Mouse (Mus musculus): ENCODE data around the gene Nol9.

The Nol9 gene

GRCm38 (mm10) chr4:152062390-152063110 is 23.4 kb downstream of the Nol9 start:
- no peak for DNase-seq (ENCODE audit: low spot score)

- DNase-seq (ENCODE audit: low spot score): no peak
Measured at GRCm38 (mm10) chr4:152067280-152067679, 28.2 kb downstream of the Nol9 start.

GRCm38 (mm10) chr4:152068166-152068724 is 29.1 kb downstream of the Nol9 start:
- DNase-seq (ENCODE audit: low spot score): no peak

GRCm38 (mm10) chr4:152069245-152069644 is 30.1 kb downstream of the Nol9 start:
- DNase-seq (ENCODE audit: low spot score): no peak

- DNase-seq (ENCODE audit: low spot score): no peak
Measured at GRCm38 (mm10) chr4:152070494-152071396, 31.6 kb downstream of the Nol9 start.

GRCm38 (mm10) chr4:152072121-152072601 is 33.0 kb downstream of the Nol9 start, which contains the start of gene Plekhg5:
Gene Plekhg5 (plus strand): TSS chr4:152072498.
- DNase-seq (ENCODE audit: low spot score): peak; percentile 60

- no peak for DNase-seq (ENCODE audit: low spot score)
Measured at GRCm38 (mm10) chr4:152072655-152073054, 33.5 kb downstream of the Nol9 start.

GRCm38 (mm10) chr4:152073715-152074114 is 34.6 kb downstream of the Nol9 start:
- no peak for DNase-seq (ENCODE audit: low spot score)

- DNase-seq (ENCODE audit: low spot score): no peak
Measured at GRCm38 (mm10) chr4:152074548-152074947, 35.4 kb downstream of the Nol9 start.

GRCm38 (mm10) chr4:152077191-152077590 is 38.1 kb downstream of the Nol9 start:
- no peak for DNase-seq (ENCODE audit: low spot score)

- DNase-seq (ENCODE audit: low spot score): no peak
Measured at GRCm38 (mm10) chr4:152078105-152078530, 39.0 kb downstream of the Nol9 start.

- DNase-seq (ENCODE audit: low spot score): no peak
Measured at GRCm38 (mm10) chr4:152079261-152079660, 40.1 kb downstream of the Nol9 start.

GRCm38 (mm10) chr4:152079931-152080330 is 40.8 kb downstream of the Nol9 start:
- DNase-seq (ENCODE audit: low spot score): peak; percentile 54

- DNase-seq (ENCODE audit: low spot score): no peak
Measured at GRCm38 (mm10) chr4:152083611-152084220, 44.6 kb downstream of the Nol9 start.

GRCm38 (mm10) chr4:152084616-152085015 is 45.5 kb downstream of the Nol9 start:
- no peak for DNase-seq (ENCODE audit: low spot score)

GRCm38 (mm10) chr4:152086505-152087210 is 47.5 kb downstream of the Nol9 start:
- peak; percentile 61 for DNase-seq (ENCODE audit: low spot score)

- DNase-seq (ENCODE audit: low spot score): no peak
Measured at GRCm38 (mm10) chr4:152087211-152088081, 48.3 kb downstream of the Nol9 start.

- DNase-seq (ENCODE audit: low spot score): no peak
Measured at GRCm38 (mm10) chr4:152088133-152088532, 49.0 kb downstream of the Nol9 start.

GRCm38 (mm10) chr4:152088556-152089120 is 49.5 kb downstream of the Nol9 start:
- no peak for DNase-seq (ENCODE audit: low spot score)

GRCm38 (mm10) chr4:152090191-152090590 is 51.1 kb downstream of the Nol9 start:
- DNase-seq (ENCODE audit: low spot score): no peak

Data from ovary, adult 18-20 months (tissue).